Mouse (Mus musculus) cerebellum, adult 2 months (tissue): ENCODE data around the gene Elp5. TPM values are rescaled to one million over a fixed set of nuclear protein-coding genes. Genes with fewer than 3 reads are reported as not detected.
A peak's percentile ranks its signal among the peaks of the same experiment; 100 is the strongest.

Source experiments
- DNase-seq, 2 experiments: peaks; one replicate each; pipeline ENCODE4 v3.0.0; 2021
- H3K27ac ChIP-seq: fragments of 200-500 bp; 2 replicates; pipeline ENCODE4 v1.5.1; 2012; ENCODE audit warnings: low read length, control low read depth, inconsistent platforms; ENCODE audit not compliant: insufficient read depth
- H3K27me3 ChIP-seq: fragments of 200-500 bp; 2 replicates; pipeline ENCODE4 v1.6.1; 2012; ENCODE audit warnings: inconsistent platforms, mild to moderate bottlenecking, low read length, moderate library complexity; ENCODE audit not compliant: control insufficient read depth, insufficient read depth
- H3K4me1 ChIP-seq: fragments of 200-500 bp; 2 replicates; pipeline ENCODE4 v1.6.1; 2011; ENCODE audit warnings: low read length; ENCODE audit not compliant: control insufficient read depth, insufficient read depth
- H3K4me3 ChIP-seq: fragments of 200-500 bp; replicated peaks from 2 replicates; pipeline ENCODE3; 2011; ENCODE audit warnings: mild to moderate bottlenecking, low read depth, low read length, control low read depth; ENCODE audit not compliant: insufficient read depth
- CTCF ChIP-seq: fragments of 200-500 bp; IDR thresholded peaks from 2 replicates; pipeline ENCODE4 v1.5.1; 2011; ENCODE audit warnings: low read depth, mild to moderate bottlenecking, control low read depth, low read length, moderate library complexity, borderline replicate concordance; ENCODE audit not compliant: insufficient read depth
- POLR2A ChIP-seq: fragments of 200-500 bp; IDR thresholded peaks from 2 replicates; pipeline ENCODE4 v1.6.1; 2011; ENCODE audit warnings: low read length, control low read depth, borderline replicate concordance; ENCODE audit not compliant: insufficient read depth
- WGBS: fragments of 180-500 bp; shearing (Covaris S2); methylation state at CpG from one replicate; pipeline ENCODE4 v1.1.7; 2018; 5-methylcytosine and 5-hydroxymethylcytosine counted together
- polyA plus RNA-seq: library from polyadenylated mRNA; depleted of rRNA; stranded (reverse); fragments of >200 nt; gene quantifications from 2 replicates; pipeline ENCODE4 v1.2.3, GENCODE M21; 2012

The Elp5 gene
- polyA plus RNA-seq, 1 experiment: 109 TPM

DNA sequence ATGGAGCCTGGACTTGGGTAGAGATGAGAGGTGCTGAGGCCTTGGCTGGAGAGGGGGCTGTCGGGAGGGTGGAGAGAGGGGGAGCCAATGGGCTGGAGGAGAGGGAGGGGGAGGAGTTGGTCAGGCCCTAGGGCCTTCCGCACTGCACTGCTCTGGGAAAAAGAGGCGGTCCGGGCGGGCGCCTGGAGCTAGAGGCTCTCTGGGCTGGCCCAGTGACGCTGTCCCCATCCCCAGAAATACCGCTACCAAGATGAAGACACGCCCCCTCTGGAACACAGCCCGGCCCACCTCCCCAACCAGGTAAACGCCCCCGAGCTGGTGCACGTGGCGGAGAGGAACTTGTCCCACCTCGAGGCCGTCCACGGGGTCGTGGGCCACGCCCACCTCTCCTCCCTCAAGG, 44.4 kb upstream of the Elp5 start:
- H3K27ac ChIP-seq: peak overlapping the region; percentile 78
- H3K4me1 ChIP-seq: peaks cover 19% of the 10 kb centered on the region; the same call in 1 of the 2 replicates
- peak; percentile 45 to 53 for DNase-seq
- no peak for TF ChIP-seq POLR2A
- TF ChIP-seq CTCF: no peak
- WGBS: 4% methylated on average over 19 of the region's 19 CpGs
- no peaks in the 10 kb centered on the region for H3K27me3 ChIP-seq
- peak overlapping the region; percentile 56 for H3K4me3 ChIP-seq

DNA sequence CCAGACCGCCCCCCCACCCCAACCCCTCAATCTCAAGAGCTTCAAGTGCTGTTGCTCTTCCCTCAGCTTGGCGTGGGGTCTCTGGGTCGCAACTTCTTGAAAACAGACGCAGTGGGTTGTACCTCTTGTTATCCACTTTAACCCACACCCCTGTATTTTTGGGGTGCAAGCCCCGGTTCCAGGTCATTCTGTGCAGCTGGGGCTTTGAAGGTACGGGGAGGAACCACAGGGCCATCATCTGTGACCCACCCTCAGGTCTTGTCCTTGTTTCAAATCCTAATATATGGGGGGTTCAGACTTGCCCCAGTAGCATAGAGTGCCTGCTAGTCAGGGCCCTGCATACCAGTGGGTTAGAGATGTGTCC, 41.8 kb upstream of the Elp5 start:
- peaks cover 14% of the 10 kb centered on the region; the same call in 1 of the 2 replicates for H3K4me1 ChIP-seq
- H3K27ac ChIP-seq: peak overlapping the region; percentile 25; the same call in 1 of the 2 replicates
- 11% methylated on average over 6 of the region's 6 CpGs for WGBS
- H3K27me3 ChIP-seq: no peaks in the 10 kb centered on the region
- no peak for TF ChIP-seq CTCF
- TF ChIP-seq POLR2A: no peak
- DNase-seq: no peak
- peak overlapping the region; percentile 51 for H3K4me3 ChIP-seq

GRCm38 (mm10) chr11:70023481-70024150, 41.3 kb upstream of the Elp5 start:
- Histone ChIP-seq H3K4me3 (peak overlapping the region; percentile 51), H3K27me3 (no peaks in the 10 kb centered on the region), H3K4me1 (peaks cover 14% of the 10 kb centered on the region; the same call in 1 of the 2 replicates), H3K27ac (no peak overlapping the region)
- no peak for DNase-seq
- 7% methylated on average over 24 of the region's 29 CpGs for WGBS
- no peak for TF ChIP-seq CTCF

DNA sequence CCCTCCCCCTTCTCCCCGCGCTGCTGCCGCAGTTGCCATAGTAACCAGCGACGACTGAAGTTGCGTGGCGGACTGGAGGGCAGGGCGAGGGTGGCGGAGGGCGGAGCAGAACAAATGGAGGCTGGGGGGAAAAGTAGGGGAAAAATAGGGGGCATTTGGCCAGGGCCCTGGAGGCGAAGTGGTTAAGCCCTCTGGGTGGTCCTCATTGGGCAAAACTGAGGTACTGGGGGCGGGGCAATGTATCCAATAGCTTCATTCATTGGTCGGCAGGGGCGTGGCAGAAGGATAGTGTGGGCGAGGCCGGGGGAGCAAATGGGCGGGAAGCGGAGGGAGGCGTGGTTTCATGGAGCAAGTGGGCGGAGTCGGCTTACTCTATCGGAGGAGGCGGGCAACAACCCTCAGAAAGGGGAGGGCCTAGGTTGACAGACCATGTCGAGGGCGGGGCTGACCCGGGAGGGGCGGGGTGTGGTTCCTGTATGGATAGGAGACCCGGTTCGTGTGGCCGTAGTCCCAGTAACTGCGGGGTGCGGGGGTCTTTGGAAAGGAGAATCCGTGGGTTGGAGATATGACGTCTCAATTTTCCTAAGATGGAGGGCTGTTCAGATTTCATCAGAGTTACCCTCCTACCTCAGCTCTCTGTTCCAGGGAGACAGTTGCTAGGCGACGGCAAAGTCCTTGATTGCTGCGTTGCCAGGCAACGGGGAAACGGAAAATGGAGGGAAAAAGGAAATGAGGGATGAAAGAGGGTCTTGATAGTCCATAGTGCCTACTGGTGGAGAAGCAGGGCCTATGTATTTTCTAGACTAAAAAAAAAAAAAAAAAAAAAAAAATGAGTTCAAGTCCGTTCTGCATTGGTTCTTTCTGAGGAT, 39.2 kb upstream of the Elp5 start:
- Histone ChIP-seq H3K27me3 (no peaks in the 10 kb centered on the region), H3K4me1 (peaks cover 15% of the 10 kb centered on the region), H3K27ac (no peak overlapping the region), H3K4me3 (peak overlapping the region; percentile 67)
- peak; percentile 95 for DNase-seq
- WGBS: under 1% methylated on average over 40 of the region's 40 CpGs
- TF ChIP-seq POLR2A: no peak
- TF ChIP-seq CTCF: no peak

- peak; percentile 77 to 86 for DNase-seq
- WGBS: 0% methylated on average over 8 of the region's 8 CpGs
- H3K27me3 ChIP-seq: no peaks in the 10 kb centered on the region
- TF ChIP-seq POLR2A (no peak), CTCF (0 out of 2 replicates have a peak, but pooled peaks have one; percentile 21)
- peaks cover 15% of the 10 kb centered on the region for H3K4me1 ChIP-seq
- H3K27ac ChIP-seq: no peak overlapping the region
- peak overlapping the region; percentile 67 for H3K4me3 ChIP-seq
Observed at GRCm38 (mm10) chr11:70020731-70021263, 38.5 kb upstream of the Elp5 start.

DNA sequence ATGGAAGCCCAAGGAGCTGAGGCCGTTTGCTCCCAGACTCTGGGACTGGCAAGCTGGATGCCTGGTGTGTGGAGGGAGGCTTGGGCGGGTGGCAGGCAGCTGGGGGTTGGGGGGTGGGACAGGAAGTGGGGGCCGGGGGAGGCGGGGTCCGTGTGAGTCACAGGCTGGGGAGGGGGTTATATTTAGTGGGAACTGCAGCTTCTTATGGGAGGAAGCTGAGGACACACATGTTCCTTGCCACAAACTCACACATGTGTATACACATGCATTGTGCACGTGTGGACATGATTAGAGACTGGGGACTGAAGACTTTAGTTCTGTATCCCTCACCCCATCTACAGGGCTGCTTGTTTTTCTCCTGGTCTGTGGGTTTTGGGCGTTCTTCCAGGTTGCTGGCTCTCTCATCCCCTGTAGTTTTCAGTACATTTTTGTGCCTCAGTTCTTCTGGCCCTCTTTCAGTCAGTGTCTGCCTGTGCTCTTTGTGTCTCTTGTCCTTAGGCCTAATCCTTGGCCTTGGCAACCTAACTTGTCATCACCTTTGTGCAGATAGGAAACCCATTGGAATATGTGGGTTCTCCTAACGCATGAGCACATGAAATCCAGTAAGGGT, 37.8 kb upstream of the Elp5 start:
- 6% methylated on average over 8 of the region's 8 CpGs for WGBS

DNA sequence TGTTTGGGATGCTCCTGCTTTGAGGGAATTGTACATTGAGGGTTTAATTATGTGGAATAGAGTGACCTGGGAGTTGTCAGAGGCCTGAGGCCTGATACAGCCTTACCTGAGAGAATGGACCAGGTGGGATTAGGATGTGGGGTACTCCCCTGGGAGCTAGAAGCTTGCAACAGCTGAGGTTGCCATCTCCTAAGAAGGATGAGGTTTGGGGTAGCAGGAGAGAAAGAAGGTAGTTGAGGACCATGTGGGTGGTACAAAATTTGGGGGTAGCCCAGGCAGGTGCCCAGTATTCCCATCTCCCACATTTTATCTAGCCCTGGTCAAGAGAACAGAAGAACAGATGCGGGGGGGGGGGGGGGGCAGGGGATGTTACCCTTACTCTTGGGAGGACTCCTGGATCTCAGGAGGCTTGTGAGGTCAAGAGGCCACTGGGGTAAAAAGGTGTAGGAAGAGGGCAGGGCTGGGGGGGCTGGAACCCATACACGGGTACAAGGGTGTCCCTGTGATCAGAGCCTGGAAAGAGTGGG, 37.2 kb upstream of the Elp5 start:
- no peak for DNase-seq
- Histone ChIP-seq H3K27me3 (no peaks in the 10 kb centered on the region), H3K4me3 (peak overlapping the region; percentile 98), H3K4me1 (peaks cover 13% of the 10 kb centered on the region), H3K27ac (peak overlapping the region; percentile 34; the same call in 1 of the 2 replicates)
- 15% methylated on average over 2 of the region's 2 CpGs for WGBS
- TF ChIP-seq CTCF: no peak
- no peak for TF ChIP-seq POLR2A

More for the DNA sequence above, 37.8 kb upstream of the Elp5 start:
- no peak for TF ChIP-seq CTCF
- TF ChIP-seq POLR2A: no peak
- Histone ChIP-seq H3K4me1 (peaks cover 15% of the 10 kb centered on the region), H3K27me3 (no peaks in the 10 kb centered on the region), H3K27ac (no peak overlapping the region), H3K4me3 (peak overlapping the region; percentile 67)
- DNase-seq: peak in 1 of 2 experiments; percentile 40
